Mouse (Mus musculus) liver, embryonic 13.5 days (tissue): Measurements from ENCODE around the gene Pak7. TPM values are rescaled to one million over a fixed set of nuclear protein-coding genes. Genes with fewer than 3 reads are reported as not detected.

Experiments
- ATAC-seq: fragments of 200-750 bp; cut with Nextera tagmentation; 2 replicates; pipeline ENCODE4 v1.8.0; 2017; ENCODE audit warnings: low read depth, mild to moderate bottlenecking, moderate number of reproducible peaks, moderate library complexity
- DNase-seq: peaks from one replicate; pipeline ENCODE4 v3.0.0; 2022
- H3K27ac ChIP-seq: fragments of 300-500 bp; sonication (generic); 2 replicates; pipeline ENCODE4 v1.5.1; 2015; ENCODE audit warnings: moderate library complexity, mild to moderate bottlenecking, inconsistent platforms
- H3K27me3 ChIP-seq: fragments of 300-500 bp; sonication (generic); 2 replicates; pipeline ENCODE4 v1.6.1; 2015; ENCODE audit warnings: mild to moderate bottlenecking, inconsistent platforms
- H3K36me3 ChIP-seq: fragments of 300-500 bp; sonication (generic); 2 replicates; pipeline ENCODE4 v1.6.1; 2015; ENCODE audit warnings: mild to moderate bottlenecking, inconsistent platforms
- H3K4me1 ChIP-seq: fragments of 300-500 bp; sonication (generic); replicated peaks from 2 replicates; pipeline ENCODE4 v1.6.1; 2015; ENCODE audit warnings: inconsistent platforms
- H3K4me2 ChIP-seq: fragments of 300-500 bp; sonication (generic); 2 replicates; pipeline ENCODE4 v1.6.1; 2015; ENCODE audit warnings: inconsistent platforms, mild to moderate bottlenecking, moderate library complexity
- H3K4me3 ChIP-seq: fragments of 300-500 bp; sonication (generic); replicated peaks from 2 replicates; pipeline ENCODE4 v1.5.1; 2015; ENCODE audit warnings: mild to moderate bottlenecking, inconsistent platforms
- H3K9ac ChIP-seq: fragments of 300-500 bp; sonication (generic); 2 replicates; pipeline ENCODE4 v1.6.1; 2015; ENCODE audit warnings: mild to moderate bottlenecking, inconsistent platforms
- H3K9me3 ChIP-seq: fragments of 300-500 bp; sonication (generic); replicated peaks from 2 replicates; pipeline ENCODE4 v1.6.1; 2016; ENCODE audit warnings: inconsistent platforms
- WGBS: fragments of 180-500 bp; shearing (Covaris S2); methylation state at CpG from one replicate; pipeline ENCODE4 v1.1.7; 2015; ENCODE audit not compliant: insufficient replicate concordance; 5-methylcytosine and 5-hydroxymethylcytosine counted together
- polyA plus RNA-seq: library from polyadenylated mRNA; unstranded; fragments of >200 nt; fragmentation: Nextera tagmentation; extraction: Ambion mirVana; gene quantifications from 2 replicates; pipeline ENCODE4 v1.2.1, GENCODE M21; 2015

The Pak7 gene
- polyA plus RNA-seq, 1 experiment from 2014 or later: 0.09 TPM

DNA sequence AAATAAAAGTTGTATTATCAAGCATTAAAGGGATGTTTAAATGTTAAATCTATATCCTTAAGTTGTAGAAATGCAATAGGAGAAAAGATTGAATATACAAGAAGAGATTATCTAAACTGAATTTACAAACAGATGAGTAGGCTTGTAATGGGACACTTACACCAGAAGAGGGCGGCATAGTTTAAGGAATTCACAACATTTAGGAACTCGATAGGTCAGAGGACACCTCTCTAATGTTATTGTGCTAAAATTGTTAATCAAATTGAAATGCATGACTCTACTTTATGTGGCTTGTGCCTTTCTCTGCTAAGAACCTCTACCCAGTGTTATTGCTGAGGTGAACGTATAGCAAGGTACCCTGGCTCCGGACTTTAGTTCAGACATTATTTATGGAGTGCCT, 238.2 kb downstream of the Pak7 start:
- Histone ChIP-seq H3K27ac (no peak overlapping the region), H3K9ac (no peak overlapping the region), H3K4me2 (no peak overlapping the region), H3K4me3 (no peak overlapping the region), H3K4me1 (no peaks in the 10 kb centered on the region), H3K9me3 (no peaks in the 10 kb centered on the region), H3K27me3 (no peaks in the 10 kb centered on the region), H3K36me3 (no peaks in the 10 kb centered on the region)
- WGBS: 32% methylated on average over 4 of the region's 4 CpGs
- DNase-seq (no peak), ATAC-seq (no peak)

DNA sequence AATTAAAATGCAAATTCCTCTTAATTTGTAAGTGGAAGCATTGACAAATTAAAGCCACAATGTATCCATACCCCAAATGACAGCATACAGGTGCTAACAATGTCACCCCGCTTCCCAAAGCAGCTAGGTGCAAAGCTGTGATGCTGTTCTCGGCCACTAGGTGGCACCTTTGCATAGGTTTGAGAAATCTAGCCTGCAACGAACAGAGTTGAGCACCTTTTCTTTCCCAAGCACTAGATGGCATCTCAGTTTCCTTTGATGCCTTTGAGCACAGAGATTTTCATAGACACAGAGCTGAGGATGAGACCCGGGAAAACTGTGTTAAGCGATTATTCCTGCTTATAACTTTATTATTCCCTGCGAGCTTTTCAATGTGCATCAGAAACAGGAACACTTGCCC, 238.8 kb downstream of the Pak7 start:
- WGBS: 5% methylated on average over 6 of the region's 6 CpGs
- H3K9ac ChIP-seq: no peak overlapping the region
- H3K4me2 ChIP-seq: no peak overlapping the region
- H3K4me1 ChIP-seq: no peaks in the 10 kb centered on the region
- peak; percentile 15 for DNase-seq
- no peak overlapping the region for H3K4me3 ChIP-seq
- H3K27ac ChIP-seq: no peak overlapping the region
- no peaks in the 10 kb centered on the region for H3K9me3 ChIP-seq
- 0 out of 2 replicates have a peak, but pooled peaks have one; percentile 26 for ATAC-seq
- H3K36me3 ChIP-seq: no peaks in the 10 kb centered on the region
- H3K27me3 ChIP-seq: no peaks in the 10 kb centered on the region

DNA sequence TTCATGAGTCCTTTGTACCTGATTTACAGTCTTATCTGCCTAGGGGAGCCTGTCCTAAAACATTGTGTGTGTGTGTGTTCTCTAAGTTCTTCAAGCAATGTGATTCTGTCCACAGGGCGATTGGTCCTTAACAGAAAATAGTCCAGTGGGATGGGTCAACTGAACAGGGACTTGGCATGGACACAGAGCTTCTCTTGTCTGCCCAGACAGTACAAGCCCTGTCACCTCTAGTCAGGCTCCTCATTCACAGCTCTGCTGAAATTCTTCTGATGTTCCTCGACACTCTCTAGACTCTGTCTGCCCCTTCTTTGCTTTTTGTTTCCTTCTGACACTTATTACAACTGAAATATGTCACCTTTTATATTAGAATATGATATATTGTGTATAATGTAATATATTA, 247.0 kb downstream of the Pak7 start:
- Histone ChIP-seq H3K27ac (no peak overlapping the region), H3K27me3 (no peaks in the 10 kb centered on the region), H3K4me2 (no peak overlapping the region), H3K4me3 (no peak overlapping the region), H3K4me1 (no peaks in the 10 kb centered on the region), H3K9me3 (no peaks in the 10 kb centered on the region), H3K36me3 (no peaks in the 10 kb centered on the region), H3K9ac (no peak overlapping the region)
- DNase-seq: no peak
- ATAC-seq: no peak
- whole genome bisulfite sequencing: 55% methylated on average over 2 of the region's 2 CpGs

DNA sequence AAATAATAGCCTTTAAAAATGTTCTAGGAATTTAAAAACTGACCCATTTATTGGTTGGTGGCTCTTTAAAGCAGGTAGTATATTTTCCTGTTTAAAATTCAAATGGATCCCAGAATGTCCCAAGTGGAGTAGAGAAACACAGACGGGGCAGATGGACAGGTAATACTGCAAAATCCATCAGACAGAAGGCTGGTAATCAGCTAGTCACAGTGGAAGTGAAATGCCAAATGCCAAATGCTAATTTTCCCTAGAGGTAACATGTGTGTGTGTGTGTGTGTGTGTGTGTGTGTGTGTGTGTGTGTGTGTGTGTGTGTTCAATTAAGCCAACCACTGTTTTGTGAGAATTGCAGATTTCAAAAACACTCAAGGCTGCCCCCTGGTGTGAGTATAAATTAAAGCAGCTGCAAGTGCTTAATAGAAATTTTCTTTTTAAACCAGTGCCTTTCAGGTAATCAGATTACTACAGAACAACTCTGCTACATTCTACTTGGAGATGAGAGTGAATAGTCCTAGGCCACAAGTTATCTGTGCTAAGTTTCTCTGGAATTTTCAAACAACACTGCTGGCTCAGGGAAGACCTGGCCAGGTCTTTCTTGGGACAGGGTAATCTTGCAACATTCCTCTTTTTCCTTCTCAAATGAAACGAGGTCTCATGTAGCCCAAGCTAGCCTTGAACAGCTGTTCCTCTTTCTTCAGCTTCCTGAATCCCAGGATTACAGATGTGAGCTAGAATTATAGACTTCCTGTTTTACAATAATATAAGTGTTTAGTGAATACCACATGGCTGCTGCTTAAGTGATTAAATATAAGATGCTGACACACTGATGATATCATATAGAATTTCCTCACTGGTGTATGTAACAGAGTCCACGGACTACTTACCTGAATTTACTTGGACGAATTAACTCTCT, 248.4 kb downstream of the Pak7 start:
- H3K4me2 ChIP-seq: no peak overlapping the region
- no peak overlapping the region for H3K27ac ChIP-seq
- H3K9ac ChIP-seq: no peak overlapping the region
- H3K36me3 ChIP-seq: no peaks in the 10 kb centered on the region
- H3K4me1 ChIP-seq: no peaks in the 10 kb centered on the region
- DNase-seq: no peak
- 43% methylated on average over 4 of the region's 4 CpGs for WGBS
- no peak overlapping the region for H3K4me3 ChIP-seq
- no peaks in the 10 kb centered on the region for H3K27me3 ChIP-seq
- H3K9me3 ChIP-seq: no peaks in the 10 kb centered on the region
- no peak for ATAC-seq

DNA sequence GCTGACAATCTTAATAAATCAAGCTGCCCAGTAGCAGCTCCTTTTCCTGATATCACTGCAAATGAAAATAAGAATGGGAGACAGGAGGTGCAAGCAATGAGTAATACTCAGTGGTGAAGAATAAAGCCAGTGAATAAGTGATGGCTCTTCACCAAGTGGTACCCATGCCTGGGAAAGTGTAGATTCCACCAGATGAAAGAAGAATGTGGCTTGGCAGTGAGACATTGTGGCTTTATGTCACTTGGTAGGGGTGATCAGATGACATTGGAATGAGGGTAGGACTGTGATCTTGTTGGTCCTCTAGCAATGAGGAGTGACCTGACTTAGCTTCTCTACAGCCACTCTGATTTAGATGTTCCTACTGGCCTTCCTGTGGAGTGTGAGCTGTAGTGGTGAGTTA, 249.3 kb downstream of the Pak7 start:
- Histone ChIP-seq H3K36me3 (no peaks in the 10 kb centered on the region), H3K9me3 (no peaks in the 10 kb centered on the region), H3K4me3 (no peak overlapping the region), H3K4me2 (no peak overlapping the region), H3K9ac (no peak overlapping the region), H3K27ac (no peak overlapping the region), H3K4me1 (no peaks in the 10 kb centered on the region), H3K27me3 (no peaks in the 10 kb centered on the region)
- DNase-seq (no peak), ATAC-seq (no peak)

DNA sequence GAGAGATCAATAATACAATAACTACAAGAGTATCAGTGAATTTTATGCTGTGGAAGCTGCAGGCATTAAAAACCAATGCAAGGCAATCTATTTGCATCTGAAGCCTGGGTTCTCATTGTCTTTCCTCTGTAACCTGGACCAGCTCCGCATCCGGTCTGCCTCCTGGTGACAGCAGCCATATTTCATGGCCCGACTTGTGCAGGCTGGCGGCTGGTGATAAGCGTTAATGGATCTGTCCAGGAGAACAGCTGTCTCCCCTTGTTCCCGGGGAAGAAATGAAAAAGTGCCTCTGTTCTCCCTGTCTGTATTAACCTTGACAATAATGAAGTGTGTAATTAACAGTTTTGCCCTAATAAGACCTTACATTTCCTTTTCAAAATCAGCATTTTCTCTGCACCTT, 265.9 kb downstream of the Pak7 start:
- no peak overlapping the region for H3K4me3 ChIP-seq
- H3K4me2 ChIP-seq: no peak overlapping the region
- H3K27me3 ChIP-seq: no peaks in the 10 kb centered on the region
- peak; percentile 6 for DNase-seq
- 30% methylated on average over 6 of the region's 6 CpGs for WGBS
- H3K36me3 ChIP-seq: no peaks in the 10 kb centered on the region
- no peak for ATAC-seq
- no peaks in the 10 kb centered on the region for H3K9me3 ChIP-seq
- no peak overlapping the region for H3K9ac ChIP-seq
- H3K27ac ChIP-seq: no peak overlapping the region
- H3K4me1 ChIP-seq: no peaks in the 10 kb centered on the region

DNA sequence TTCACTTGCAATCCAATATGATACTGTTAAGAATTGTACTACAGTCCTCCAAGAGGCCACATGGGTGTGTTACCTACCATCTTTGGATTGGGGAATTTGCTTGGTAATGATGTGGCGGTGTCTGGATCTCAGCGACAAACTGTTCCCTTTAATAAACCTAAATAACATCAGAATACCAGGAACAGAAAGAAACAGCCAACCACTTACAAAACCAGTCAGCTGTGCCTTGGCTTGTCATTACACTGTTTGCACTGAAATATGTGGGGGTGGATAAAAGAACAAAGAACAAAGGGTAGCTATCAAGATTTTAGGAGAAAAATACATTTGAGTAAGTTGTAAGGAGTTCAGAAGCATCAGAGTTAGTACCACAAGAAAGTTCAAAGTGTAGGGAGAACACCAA, 269.8 kb downstream of the Pak7 start:
- no peaks in the 10 kb centered on the region for H3K27me3 ChIP-seq
- no peak overlapping the region for H3K4me3 ChIP-seq
- WGBS: 72% methylated on average over 2 of the region's 2 CpGs
- H3K27ac ChIP-seq: no peak overlapping the region
- H3K36me3 ChIP-seq: no peaks in the 10 kb centered on the region
- H3K4me2 ChIP-seq: no peak overlapping the region
- no peak overlapping the region for H3K9ac ChIP-seq
- H3K9me3 ChIP-seq: no peaks in the 10 kb centered on the region
- no peak for DNase-seq
- ATAC-seq: no peak
- H3K4me1 ChIP-seq: no peaks in the 10 kb centered on the region

DNA sequence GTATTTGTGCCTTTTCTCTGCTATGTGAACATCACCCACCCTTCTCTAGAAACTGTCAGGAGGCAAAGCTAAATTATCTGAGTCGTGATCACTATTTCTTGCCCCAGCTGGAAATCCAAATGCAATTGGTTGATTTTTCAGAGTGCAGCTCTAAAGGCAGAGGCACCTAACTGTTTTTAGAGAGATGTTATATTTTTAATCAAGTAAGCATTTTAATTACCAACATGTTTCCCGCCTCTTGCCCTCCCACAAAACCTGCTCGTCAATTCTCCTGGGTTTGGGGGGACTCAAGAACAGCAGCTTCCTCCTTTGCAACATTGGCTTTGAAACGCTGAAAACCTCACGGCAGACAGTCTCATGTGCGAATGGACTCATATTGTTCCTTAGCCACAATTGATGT, 274.4 kb downstream of the Pak7 start:
- no peak for ATAC-seq
- no peak for DNase-seq
- no peaks in the 10 kb centered on the region for H3K4me1 ChIP-seq
- WGBS: 57% methylated on average over 6 of the region's 6 CpGs
- H3K9ac ChIP-seq: no peak overlapping the region
- no peak overlapping the region for H3K27ac ChIP-seq
- H3K4me2 ChIP-seq: no peak overlapping the region
- H3K36me3 ChIP-seq: no peaks in the 10 kb centered on the region
- H3K4me3 ChIP-seq: no peak overlapping the region
- H3K9me3 ChIP-seq: no peaks in the 10 kb centered on the region
- no peaks in the 10 kb centered on the region for H3K27me3 ChIP-seq

DNA sequence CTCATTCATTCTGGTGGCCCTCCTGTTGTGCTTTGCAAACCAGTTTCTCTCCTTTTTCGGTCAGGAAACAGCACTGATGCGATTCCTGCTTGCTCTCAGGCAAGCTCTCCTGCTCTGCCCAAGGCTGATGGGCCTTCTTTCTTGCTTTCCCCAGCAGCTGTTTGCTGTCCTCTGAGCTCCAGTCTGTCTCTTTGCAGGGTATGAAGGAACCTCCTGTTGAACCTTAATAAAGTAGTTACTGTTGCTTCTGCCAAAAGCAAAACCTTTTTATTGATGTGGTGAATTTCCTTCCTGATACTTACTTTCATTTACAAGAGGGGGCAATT, 278.8 kb downstream of the Pak7 start:
- ATAC-seq: no peak
- no peaks in the 10 kb centered on the region for H3K27me3 ChIP-seq
- WGBS: 11% methylated on average over 2 of the region's 2 CpGs
- H3K4me2 ChIP-seq: no peak overlapping the region
- DNase-seq: no peak
- no peaks in the 10 kb centered on the region for H3K4me1 ChIP-seq
- H3K36me3 ChIP-seq: no peaks in the 10 kb centered on the region
- no peak overlapping the region for H3K27ac ChIP-seq
- no peaks in the 10 kb centered on the region for H3K9me3 ChIP-seq
- H3K4me3 ChIP-seq: no peak overlapping the region
- H3K9ac ChIP-seq: no peak overlapping the region

DNA sequence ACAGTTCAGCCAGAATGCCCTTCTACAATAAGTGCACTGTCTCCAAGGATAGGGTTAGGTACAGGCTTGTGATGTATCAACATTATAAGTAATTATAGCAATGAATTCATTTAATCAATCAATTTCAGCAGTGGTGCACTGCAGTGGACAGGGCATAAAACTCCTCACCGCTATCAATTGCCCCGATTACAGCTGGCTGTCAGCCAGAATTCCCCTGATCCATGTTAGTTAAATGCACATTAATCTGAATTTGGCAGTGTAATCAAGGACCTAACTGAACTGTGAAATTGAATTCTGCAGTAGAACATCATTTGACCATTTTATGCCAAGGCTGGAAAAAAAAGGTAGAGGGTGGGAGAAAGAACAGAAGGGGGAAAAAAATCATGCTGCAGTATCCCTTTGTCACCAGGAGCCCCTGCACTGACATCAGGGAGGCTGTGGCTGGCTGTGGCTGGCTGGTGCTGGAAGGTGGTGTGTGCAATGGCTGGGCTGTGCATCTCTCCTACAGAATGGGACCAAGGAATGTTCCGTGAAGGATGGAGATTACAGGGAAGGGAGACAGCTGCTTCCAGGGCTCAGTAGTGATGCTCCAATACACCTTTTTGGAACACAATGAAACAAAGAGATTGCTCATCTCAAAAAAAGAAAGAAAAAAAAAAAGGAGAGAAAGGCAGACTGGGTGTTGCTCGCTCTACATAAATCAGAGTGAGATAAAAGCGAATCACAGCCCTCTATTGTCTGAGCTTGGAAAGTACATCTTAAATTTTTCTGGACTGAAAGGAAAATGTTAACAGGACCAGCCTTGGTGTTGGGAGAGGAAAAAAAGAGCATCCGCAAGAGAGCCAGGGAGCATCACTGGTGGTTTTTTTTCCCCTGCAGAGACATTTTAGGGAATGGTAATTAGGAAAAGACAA, 279.4 kb downstream of the Pak7 start:
- Histone ChIP-seq H3K27me3 (no peaks in the 10 kb centered on the region), H3K27ac (no peak overlapping the region), H3K36me3 (no peaks in the 10 kb centered on the region), H3K4me2 (no peak overlapping the region), H3K9me3 (no peaks in the 10 kb centered on the region), H3K4me3 (no peak overlapping the region), H3K9ac (no peak overlapping the region), H3K4me1 (no peaks in the 10 kb centered on the region)
- WGBS: 49% methylated on average over 6 of the region's 6 CpGs
- DNase-seq: no peak
- no peak for ATAC-seq

DNA sequence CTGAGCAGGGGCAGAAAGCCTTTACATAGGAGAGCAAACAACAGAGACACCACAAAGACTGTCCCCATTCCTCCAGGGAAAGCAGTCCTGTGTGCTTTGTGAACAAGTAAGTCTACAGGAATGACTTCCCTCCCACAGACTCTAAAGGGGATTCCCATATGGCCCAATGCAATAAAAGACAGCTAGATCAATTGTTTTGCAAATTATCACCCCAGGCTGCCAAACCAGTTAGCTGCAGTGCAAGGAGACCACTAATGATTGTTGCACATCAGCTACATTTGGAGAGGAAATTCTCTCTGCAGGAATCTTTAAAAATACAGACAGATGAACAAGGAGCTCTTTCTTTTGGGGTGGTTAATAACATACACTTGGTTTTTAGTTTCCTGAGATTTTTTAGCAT, 280.2 kb downstream of the Pak7 start:
- H3K4me1 ChIP-seq: no peaks in the 10 kb centered on the region
- H3K4me2 ChIP-seq: no peak overlapping the region
- no peak overlapping the region for H3K4me3 ChIP-seq
- H3K36me3 ChIP-seq: no peaks in the 10 kb centered on the region
- H3K9me3 ChIP-seq: no peaks in the 10 kb centered on the region
- DNase-seq (no peak), ATAC-seq (no peak)
- H3K27ac ChIP-seq: no peak overlapping the region
- no peak overlapping the region for H3K9ac ChIP-seq
- H3K27me3 ChIP-seq: no peaks in the 10 kb centered on the region

DNA sequence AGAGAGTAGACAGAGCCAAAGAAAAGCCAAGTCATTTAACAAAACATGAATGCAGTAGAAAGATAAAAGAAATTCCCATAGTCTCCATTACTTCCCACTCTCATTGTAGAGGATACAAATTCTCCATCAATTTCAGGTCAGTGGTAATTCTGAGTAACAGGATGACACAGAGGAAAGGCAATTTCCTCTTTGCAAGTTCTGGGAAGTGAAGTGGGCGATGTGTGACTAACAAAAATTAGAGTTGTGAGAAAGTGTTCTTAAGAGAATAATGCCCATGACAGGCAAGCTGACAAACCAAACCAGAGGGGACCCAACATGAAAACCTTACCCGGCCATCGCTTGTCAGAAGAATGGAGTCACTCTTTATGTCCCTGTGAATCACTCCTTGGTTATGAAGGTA, 290.6 kb downstream of the Pak7 start:
- no peak for ATAC-seq
- Histone ChIP-seq H3K27me3 (no peaks in the 10 kb centered on the region), H3K27ac (no peak overlapping the region), H3K4me2 (no peak overlapping the region), H3K36me3 (no peaks in the 10 kb centered on the region), H3K9me3 (no peaks in the 10 kb centered on the region), H3K4me1 (no peaks in the 10 kb centered on the region), H3K4me3 (no peak overlapping the region), H3K9ac (no peak overlapping the region)
- no peak for DNase-seq
- 48% methylated on average over 3 of the region's 3 CpGs for WGBS
